In genomic region chr14:75985112-75985511, GRCm38 (mm10) we compare ENCODE assay signal across 13 mouse cellular contexts. TPM values are rescaled to one million over a fixed set of nuclear protein-coding genes. Genes with fewer than 3 reads are reported as not detected.
A peak's percentile ranks its signal among the peaks of the same experiment; 100 is the strongest.
DNase-seq lines count a peak whose midpoint lies in the region; ATAC-seq and TF ChIP-seq lines count a peak whose summit lies in the region.
"Had no signal": no experiment of that assay in that cellular context is flagged by ENCODE, and none has a peak within 500 bp of the region (broad histone marks: within the 10 kb centered on the region; RNA-seq: fewer than 3 reads in every experiment).

No protein-coding gene starts in this region.

- H3K27me3 ChIP-seq in hindbrain, embryonic 16.5 days (replicated peaks; ENCODE audit: control insufficient read depth, insufficient read depth, low read length) = no peaks in the 10 kb centered on the region
- no peaks in the 10 kb centered on the region for H3K27me3 ChIP-seq in hindbrain, embryonic 12.5 days
- no peaks in the 10 kb centered on the region for H3K27me3 ChIP-seq in neural tube, embryonic 13.5 days
- H3K27me3 ChIP-seq in midbrain, postnatal 0 days (ENCODE audit: insufficient read depth, low read length) = no peaks in the 10 kb centered on the region
- H3K27me3 ChIP-seq: Patski had no signal

- TF ChIP-seq CTCF in midbrain, postnatal 0 days (IDR thresholded peaks at IDR 0.05) = no peak

- H3K9ac ChIP-seq in hindbrain, embryonic 16.5 days (ENCODE audit: low read depth, low read length) = no peak overlapping the region
- no peak overlapping the region for H3K9ac ChIP-seq in hindbrain, embryonic 12.5 days
- H3K9ac ChIP-seq in neural tube, embryonic 13.5 days = no peak overlapping the region
- H3K9ac ChIP-seq in midbrain, postnatal 0 days (replicated peaks; ENCODE audit: low read length, poor library complexity, severe bottlenecking) = no peak overlapping the region

- H3K4me1 ChIP-seq in hindbrain, embryonic 16.5 days (ENCODE audit: control insufficient read depth, insufficient read depth, low read depth, low read length) = peaks cover 4% of the 10 kb centered on the region
- peaks cover 7% of the 10 kb centered on the region; the same call in 1 of the 2 replicates for H3K4me1 ChIP-seq in hindbrain, embryonic 12.5 days
- peaks cover 31% of the 10 kb centered on the region for H3K4me1 ChIP-seq in neural tube, embryonic 13.5 days (replicated peaks)
- 0 out of 2 replicates have a peak, but pooled peaks cover 2% of the 10 kb centered on the region for H3K4me1 ChIP-seq in midbrain, postnatal 0 days (ENCODE audit: insufficient read depth, low read length)

- peak overlapping the region; percentile 8; the same call in 1 of the 2 replicates for H3K27ac ChIP-seq in hindbrain, embryonic 16.5 days (ENCODE audit: low read depth, low read length)
- H3K27ac ChIP-seq in hindbrain, embryonic 12.5 days = no peak overlapping the region
- peak overlapping the region; percentile 10; the same call in 1 of the 2 replicates for H3K27ac ChIP-seq in neural tube, embryonic 13.5 days (replicated peaks)
- no peak overlapping the region for H3K27ac ChIP-seq in midbrain, postnatal 0 days (ENCODE audit: low read depth, low read length)

- DNase-seq in adrenal gland, postnatal 10 days = peak; percentile 13
- DNase-seq in adrenal gland, adult 8-10 months = no peak
- DNase-seq in neural tube, embryonic 10.5 days (ENCODE audit: extremely low spot score, low spot score) = no peak
- peak; percentile 75 for DNase-seq in midbrain, postnatal 0 days (ENCODE audit: low spot score)
- no peak for DNase-seq in adrenal gland, adult 18-20 months (ENCODE audit: low spot score in 2 of 2)
- DNase-seq: cerebellum, postnatal 14 days; kidney, adult 18-20 months; lung, adult 2 months; thymus, postnatal 36 days had no signal

- H3K4me2 ChIP-seq in hindbrain, embryonic 16.5 days (ENCODE audit: low read length) = no peak overlapping the region
- no peak overlapping the region for H3K4me2 ChIP-seq in hindbrain, embryonic 12.5 days (replicated peaks)
- no peak overlapping the region for H3K4me2 ChIP-seq in neural tube, embryonic 13.5 days
- H3K4me2 ChIP-seq in midbrain, postnatal 0 days (ENCODE audit: low read depth, low read length, poor library complexity, severe bottlenecking) = no peak overlapping the region

- peak; percentile 90 for ATAC-seq in hindbrain, embryonic 16.5 days
- ATAC-seq in hindbrain, embryonic 12.5 days (ENCODE audit: low FRiP score) = no peak
- no peak for ATAC-seq in neural tube, embryonic 13.5 days (ENCODE audit: low read depth)
- peak; percentile 76 for ATAC-seq in midbrain, postnatal 0 days (ENCODE audit: low FRiP score)
- ATAC-seq: Patski had no signal

- 46% methylated on average over 4 of the region's 4 CpGs for WGBS in hindbrain, embryonic 16.5 days
- 71% methylated on average over 4 of the region's 4 CpGs for WGBS in hindbrain, embryonic 12.5 days
- WGBS in neural tube, embryonic 13.5 days = 57% methylated on average over 4 of the region's 4 CpGs
- 41% methylated on average over 4 of the region's 4 CpGs for WGBS in midbrain, postnatal 0 days

- H3K4me3 ChIP-seq in hindbrain, embryonic 16.5 days (ENCODE audit: low read length) = no peak overlapping the region
- H3K4me3 ChIP-seq in hindbrain, embryonic 12.5 days = no peak overlapping the region
- no peak overlapping the region for H3K4me3 ChIP-seq in neural tube, embryonic 13.5 days
- H3K4me3 ChIP-seq in midbrain, postnatal 0 days (ENCODE audit: low read depth, low read length) = no peak overlapping the region

- H3K36me3 ChIP-seq in hindbrain, embryonic 16.5 days (ENCODE audit: control insufficient read depth, insufficient read depth, low read length) = no peaks in the 10 kb centered on the region
- no peaks in the 10 kb centered on the region for H3K36me3 ChIP-seq in hindbrain, embryonic 12.5 days
- H3K36me3 ChIP-seq in neural tube, embryonic 13.5 days = no peaks in the 10 kb centered on the region
- no peaks in the 10 kb centered on the region for H3K36me3 ChIP-seq in midbrain, postnatal 0 days (ENCODE audit: insufficient read depth, low read length)

- H3K9me3 ChIP-seq in hindbrain, embryonic 16.5 days (ENCODE audit: control insufficient read depth, low read length) = no peaks in the 10 kb centered on the region
- no peaks in the 10 kb centered on the region for H3K9me3 ChIP-seq in hindbrain, embryonic 12.5 days (replicated peaks)
- no peaks in the 10 kb centered on the region for H3K9me3 ChIP-seq in neural tube, embryonic 13.5 days
- no peaks in the 10 kb centered on the region for H3K9me3 ChIP-seq in midbrain, postnatal 0 days (ENCODE audit: low read length)

RNA-seq across cellular contexts. Expression of gene Gtf2f2, which starts 25.6 kb away (rescaled TPM):
- total RNA-seq in adrenal gland, postnatal 10 days (2021) = 10 to 100 TPM; 21.8 to 24.8 TPM
- total RNA-seq in adrenal gland, adult 8-10 months (2022) = 10 to 100 TPM; 22.0 to 25.0 (median 23.2) TPM
- polyA plus RNA-seq in hindbrain, embryonic 16.5 days (2015; fragmentation: Nextera tagmentation; extraction: Ambion mirVana) = 33.2 and 34.1 TPM in 2 replicates
- polyA plus RNA-seq in hindbrain, embryonic 12.5 days (2016; fragmentation: Nextera tagmentation; extraction: Ambion mirVana) = 40.3 and 41.1 TPM in 2 replicates
- 40.1 and 43.1 TPM in 2 replicates for polyA plus RNA-seq in neural tube, embryonic 13.5 days (2015; fragmentation: Nextera tagmentation; extraction: Ambion mirVana)
- 22.7 and 23.4 TPM in 2 replicates for total RNA-seq in midbrain, postnatal 0 days (2014; rRNA removed)
- 38.4 and 42.6 TPM in 2 replicates for polyA plus RNA-seq in midbrain, postnatal 0 days (2015; fragmentation: Nextera tagmentation; extraction: Ambion mirVana)
- total RNA-seq in adrenal gland, adult 18-20 months (2021) = 10 to 100 TPM; 24.7 to 26.6 TPM

RNA-seq across cellular contexts. Expression of gene Kctd4, which starts 30.3 kb away (rescaled TPM):
- total RNA-seq in adrenal gland, postnatal 10 days (2021) = not detected
- total RNA-seq in adrenal gland, adult 8-10 months (2022) = under 1 TPM in 2 of 4 experiments, not detected in 2; 0.07 to 0.12 TPM
- polyA plus RNA-seq in hindbrain, embryonic 16.5 days (2015; fragmentation: Nextera tagmentation; extraction: Ambion mirVana) = 6.2 and 6.7 TPM in 2 replicates
- polyA plus RNA-seq in hindbrain, embryonic 12.5 days (2016; fragmentation: Nextera tagmentation; extraction: Ambion mirVana) = 1.2 and 1.7 TPM in 2 replicates
- polyA plus RNA-seq in neural tube, embryonic 13.5 days (2015; fragmentation: Nextera tagmentation; extraction: Ambion mirVana) = 6.5 and 7.0 TPM in 2 replicates
- total RNA-seq in midbrain, postnatal 0 days (2014; rRNA removed) = 9.4 and 11.8 TPM in 2 replicates
- 8.8 and 9.6 TPM in 2 replicates for polyA plus RNA-seq in midbrain, postnatal 0 days (2015; fragmentation: Nextera tagmentation; extraction: Ambion mirVana)
- total RNA-seq in adrenal gland, adult 18-20 months (2021) = not detected
- polyA plus RNA-seq: Patski had no signal

Comparison
In these comparisons a context has a peak if more than half of its experiments do, and no peak if none do; other contexts are left out.
1. DNase-seq: peak in adrenal gland, postnatal 10 days (single experiment) and midbrain, postnatal 0 days (single experiment); none in adrenal gland, adult 8-10 months (single experiment), neural tube, embryonic 10.5 days (single experiment) and adrenal gland, adult 18-20 months (0 of 2).
2. ATAC-seq: peak in hindbrain, embryonic 16.5 days (single experiment) and midbrain, postnatal 0 days (single experiment); none in hindbrain, embryonic 12.5 days (single experiment) and neural tube, embryonic 13.5 days (single experiment).
3. H3K27ac ChIP-seq: peak in hindbrain, embryonic 16.5 days (single experiment) and neural tube, embryonic 13.5 days (single experiment); none in hindbrain, embryonic 12.5 days (single experiment) and midbrain, postnatal 0 days (single experiment).